ENCODE assay signal across 21 mouse cellular contexts in genomic region chr4:53376995-53377394, GRCm38 (mm10).
DNase-seq lines count a peak whose midpoint lies in the region; ATAC-seq and TF ChIP-seq lines count a peak whose summit lies in the region.
"Had no signal": no experiment of that assay in that cellular context is flagged by ENCODE, and none has a peak within 500 bp of the region (broad histone marks: within the 10 kb centered on the region; RNA-seq: fewer than 3 reads in every experiment).

No protein-coding gene starts in this region.

- no peaks in the 10 kb centered on the region for H3K9me3 ChIP-seq in hindbrain, embryonic 13.5 days
- H3K9me3 ChIP-seq in hindbrain, embryonic 12.5 days (replicated peaks): no peaks in the 10 kb centered on the region
- no peaks in the 10 kb centered on the region for H3K9me3 ChIP-seq in lung, postnatal 0 days (ENCODE audit: low read length)
- no peaks in the 10 kb centered on the region for H3K9me3 ChIP-seq in neural tube, embryonic 14.5 days (ENCODE audit: control insufficient read depth, low read length)
- H3K9me3 ChIP-seq: midbrain, embryonic 12.5 days; neural tube, embryonic 12.5 days had no signal

- no peak overlapping the region for H3K4me2 ChIP-seq in hindbrain, embryonic 13.5 days
- no peak overlapping the region for H3K4me2 ChIP-seq in hindbrain, embryonic 12.5 days (replicated peaks)
- H3K4me2 ChIP-seq in lung, postnatal 0 days (replicated peaks; ENCODE audit: low read depth, low read length): no peak overlapping the region
- H3K4me2 ChIP-seq in neural tube, embryonic 14.5 days (ENCODE audit: low read depth, low read length): no peak overlapping the region
- H3K4me2 ChIP-seq: midbrain, embryonic 12.5 days; neural tube, embryonic 12.5 days had no signal

- H3K36me3 ChIP-seq in hindbrain, embryonic 13.5 days: no peaks in the 10 kb centered on the region
- no peaks in the 10 kb centered on the region for H3K36me3 ChIP-seq in hindbrain, embryonic 12.5 days
- H3K36me3 ChIP-seq in lung, postnatal 0 days (ENCODE audit: insufficient read depth, low read length): no peaks in the 10 kb centered on the region
- H3K36me3 ChIP-seq in neural tube, embryonic 14.5 days (ENCODE audit: control insufficient read depth, insufficient read depth, low read length): no peaks in the 10 kb centered on the region
- H3K36me3 ChIP-seq: midbrain, embryonic 12.5 days; neural tube, embryonic 12.5 days had no signal

- 0 out of 2 replicates have a peak, but pooled peaks have one; percentile 44 for ATAC-seq in hindbrain, embryonic 13.5 days (ENCODE audit: low FRiP score)
- no peak for ATAC-seq in hindbrain, embryonic 12.5 days (ENCODE audit: low FRiP score)
- ATAC-seq in lung, postnatal 0 days: peak; percentile 57
- ATAC-seq in neural tube, embryonic 14.5 days (ENCODE audit: low read depth): peak; percentile 80
- ATAC-seq: activated CD4-positive, CD25-positive, alpha-beta regulatory T cell, adult 4 months; Patski had no signal

- WGBS in hindbrain, embryonic 13.5 days: 51% methylated on average over 4 of the region's 4 CpGs
- WGBS in hindbrain, embryonic 12.5 days: 66% methylated on average over 4 of the region's 4 CpGs
- WGBS in lung, postnatal 0 days: 71% methylated on average over 4 of the region's 4 CpGs
- 41% methylated on average over 4 of the region's 4 CpGs for WGBS in neural tube, embryonic 14.5 days

- TF ChIP-seq EP300 in lung, postnatal 0 days (IDR thresholded peaks at IDR 0.05): no peak

- no peak for TF ChIP-seq CTCF in lung, postnatal 0 days (IDR thresholded peaks at IDR 0.05)
- no peak for TF ChIP-seq CTCF in brain, embryonic 14.5 days (IDR thresholded peaks at IDR 0.05; ENCODE audit: borderline replicate concordance, extremely low read depth, insufficient read depth, insufficient read length)

- no peak overlapping the region for H3K9ac ChIP-seq in hindbrain, embryonic 13.5 days
- H3K9ac ChIP-seq in hindbrain, embryonic 12.5 days: no peak overlapping the region
- H3K9ac ChIP-seq in lung, postnatal 0 days (replicated peaks; ENCODE audit: low read depth): no peak overlapping the region
- H3K9ac ChIP-seq in neural tube, embryonic 14.5 days (replicated peaks; ENCODE audit: low read depth, low read length): no peak overlapping the region
- H3K9ac ChIP-seq: midbrain, embryonic 12.5 days; neural tube, embryonic 12.5 days had no signal

- peaks cover 14% of the 10 kb centered on the region for H3K4me1 ChIP-seq in hindbrain, embryonic 13.5 days (replicated peaks)
- 0 out of 2 replicates have a peak, but pooled peaks cover 4% of the 10 kb centered on the region for H3K4me1 ChIP-seq in hindbrain, embryonic 12.5 days
- H3K4me1 ChIP-seq in lung, postnatal 0 days (ENCODE audit: insufficient read depth, low read depth, low read length): no peaks in the 10 kb centered on the region
- no peaks in the 10 kb centered on the region for H3K4me1 ChIP-seq in neural tube, embryonic 14.5 days (ENCODE audit: control insufficient read depth, insufficient read depth, low read length)
- H3K4me1 ChIP-seq: midbrain, embryonic 12.5 days; neural tube, embryonic 12.5 days had no signal

- no peak for TF ChIP-seq POLR2A in brain, embryonic 14.5 days (IDR thresholded peaks at IDR 0.05; ENCODE audit: borderline replicate concordance, extremely low read depth, insufficient read depth, insufficient read length, poor library complexity, severe bottlenecking)

- H3K4me3 ChIP-seq in hindbrain, embryonic 13.5 days: no peak overlapping the region
- no peak overlapping the region for H3K4me3 ChIP-seq in hindbrain, embryonic 12.5 days
- H3K4me3 ChIP-seq in lung, postnatal 0 days (ENCODE audit: low read depth, low read length): no peak overlapping the region
- no peak overlapping the region for H3K4me3 ChIP-seq in neural tube, embryonic 14.5 days (ENCODE audit: low read depth, low read length)
- H3K4me3 ChIP-seq: midbrain, embryonic 12.5 days; neural tube, embryonic 12.5 days had no signal

- peak; percentile 70 for DNase-seq in lung, postnatal 0 days (ENCODE audit: low spot score)
- DNase-seq in lung, adult 18-20 months: no peak
- DNase-seq in brain, embryonic 14.5 days (ENCODE audit: low read depth): peak; percentile 38
- no peak for DNase-seq in kidney, postnatal 10 days
- DNase-seq: adrenal gland, postnatal 10 days; cerebellum, adult 11-12 months; cerebellum, postnatal 14 days; embryo, embryonic 11 days; gastrocnemius, postnatal 25 days; kidney, adult 11 months; liver; spleen, adult 18-20 months; thymus, adult 18-20 months; thymus, postnatal 4 days had no signal

- H3K27ac ChIP-seq in hindbrain, embryonic 13.5 days: no peak overlapping the region
- no peak overlapping the region for H3K27ac ChIP-seq in hindbrain, embryonic 12.5 days
- H3K27ac ChIP-seq in lung, postnatal 0 days (ENCODE audit: low read length): no peak overlapping the region
- no peak overlapping the region for H3K27ac ChIP-seq in neural tube, embryonic 14.5 days (ENCODE audit: low read depth, low read length)
- H3K27ac ChIP-seq: midbrain, embryonic 12.5 days; neural tube, embryonic 12.5 days had no signal

- no peaks in the 10 kb centered on the region for H3K27me3 ChIP-seq in hindbrain, embryonic 13.5 days
- no peaks in the 10 kb centered on the region for H3K27me3 ChIP-seq in hindbrain, embryonic 12.5 days
- H3K27me3 ChIP-seq in lung, postnatal 0 days (replicated peaks; ENCODE audit: insufficient read depth, low read length): no peaks in the 10 kb centered on the region
- H3K27me3 ChIP-seq in neural tube, embryonic 14.5 days (ENCODE audit: control insufficient read depth, insufficient read depth, low read length): no peaks in the 10 kb centered on the region
- H3K27me3 ChIP-seq: midbrain, embryonic 12.5 days; neural tube, embryonic 12.5 days; Patski had no signal

Comparison
In these comparisons a context has a peak if more than half of its experiments do, and no peak if none do; other contexts are left out.
1. DNase-seq: peak in lung, postnatal 0 days (single experiment) and brain, embryonic 14.5 days (single experiment); none in lung, adult 18-20 months (0 of 2) and kidney, postnatal 10 days (single experiment).